ENCODE assay signal across 12 mouse cellular contexts in the genomic region with DNA sequence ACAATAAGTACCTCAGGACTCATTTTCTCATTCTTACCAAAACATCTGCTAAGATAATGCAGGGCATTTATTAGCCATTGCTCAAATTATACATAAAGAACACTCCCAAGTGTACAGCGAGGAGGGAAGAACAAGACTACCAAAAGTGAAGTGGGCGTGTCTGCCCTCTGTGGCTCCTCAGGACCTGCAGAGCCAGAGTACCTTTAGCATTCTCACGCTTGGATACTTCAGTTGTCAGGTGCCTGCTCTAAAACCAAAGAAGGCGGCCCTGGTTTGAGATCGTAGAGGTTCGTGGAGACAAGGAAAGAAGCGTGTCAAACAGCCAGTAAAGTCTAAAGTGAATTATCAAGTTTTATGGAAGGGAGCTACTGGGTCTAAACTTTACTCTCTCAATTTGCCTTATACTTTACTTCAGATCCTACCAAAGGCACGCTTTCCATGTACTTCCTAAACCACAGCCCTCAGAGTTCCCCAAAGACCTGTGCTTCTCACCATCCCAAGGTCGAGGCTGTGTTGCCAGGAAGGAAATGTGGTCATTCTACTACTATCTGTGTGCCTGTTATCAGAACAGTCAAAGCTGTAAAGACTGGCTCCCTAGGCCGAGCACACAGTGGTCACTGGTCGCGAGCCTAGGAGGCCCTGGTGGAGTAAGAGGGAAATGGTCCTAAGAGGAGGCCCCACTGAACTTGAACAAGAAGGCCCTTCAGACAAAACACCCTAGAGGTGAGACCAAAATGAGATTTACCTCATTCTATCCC. TPM values are rescaled to one million over a fixed set of nuclear protein-coding genes. Genes with fewer than 3 reads are reported as not detected.
DNase-seq lines count a peak whose midpoint lies in the region; ATAC-seq and TF ChIP-seq lines count a peak whose summit lies in the region.
"Had no signal": no experiment of that assay in that cellular context is flagged by ENCODE, and none has a peak within 500 bp of the region (broad histone marks: within the 10 kb centered on the region; RNA-seq: fewer than 3 reads in every experiment).

No protein-coding gene starts in this region.

- intact Hi-C loops in heart, postnatal 36 days (cut with DNase I), result loop anchor here (5.0 kb wide), 1 partner anchor 36 kb away; no protein-coding TSS in a partner anchor

- no peaks in the 10 kb centered on the region for H3K9me3 ChIP-seq in lung, embryonic 15.5 days
- H3K9me3 ChIP-seq in limb, embryonic 15.5 days, result no peaks in the 10 kb centered on the region
- H3K9me3 ChIP-seq in stomach, embryonic 15.5 days, result no peaks in the 10 kb centered on the region
- H3K9me3 ChIP-seq in midbrain, embryonic 10.5 days (replicated peaks), result no peaks in the 10 kb centered on the region
- H3K9me3 ChIP-seq: hindbrain, embryonic 10.5 days had no signal

- no peak overlapping the region for H3K4me2 ChIP-seq in lung, embryonic 15.5 days
- H3K4me2 ChIP-seq in limb, embryonic 15.5 days, result no peak overlapping the region
- no peak overlapping the region for H3K4me2 ChIP-seq in stomach, embryonic 15.5 days

- no peak overlapping the region for H3K4me3 ChIP-seq in lung, embryonic 15.5 days
- no peak overlapping the region for H3K4me3 ChIP-seq in lung, adult 2 months (replicated peaks; ENCODE audit: extremely low read depth, low read depth, low read length)
- H3K4me3 ChIP-seq in limb, embryonic 15.5 days, result no peak overlapping the region
- no peak overlapping the region for H3K4me3 ChIP-seq in stomach, embryonic 15.5 days (replicated peaks)
- no peak overlapping the region for H3K4me3 ChIP-seq in midbrain, embryonic 10.5 days
- H3K4me3 ChIP-seq: hindbrain, embryonic 10.5 days had no signal

- H3K27me3 ChIP-seq in lung, embryonic 15.5 days, result no peaks in the 10 kb centered on the region
- no peaks in the 10 kb centered on the region for H3K27me3 ChIP-seq in limb, embryonic 15.5 days
- no peaks in the 10 kb centered on the region for H3K27me3 ChIP-seq in stomach, embryonic 15.5 days (replicated peaks)
- no peaks in the 10 kb centered on the region for H3K27me3 ChIP-seq in midbrain, embryonic 10.5 days (ENCODE audit: low read depth, poor library complexity, severe bottlenecking)

- peak overlapping the region; percentile 20 for H3K27ac ChIP-seq in lung, embryonic 15.5 days
- peak overlapping the region; percentile 19; the same call in 1 of the 2 replicates for H3K27ac ChIP-seq in limb, embryonic 15.5 days
- peak overlapping the region; percentile 79 for H3K27ac ChIP-seq in stomach, embryonic 15.5 days
- no peak overlapping the region for H3K27ac ChIP-seq in midbrain, embryonic 10.5 days (replicated peaks)
- H3K27ac ChIP-seq: hindbrain, embryonic 10.5 days had no signal

- WGBS in lung, embryonic 15.5 days, result 63% methylated on average over 12 of the region's 12 CpGs
- WGBS in lung, adult 2 months, result 62% methylated on average over 12 of the region's 12 CpGs
- WGBS in limb, embryonic 15.5 days, result 71% methylated on average over 12 of the region's 12 CpGs
- 70% methylated on average over 12 of the region's 12 CpGs for WGBS in stomach, embryonic 15.5 days
- 85% methylated on average over 12 of the region's 12 CpGs for WGBS in midbrain, embryonic 10.5 days

- ATAC-seq in lung, embryonic 15.5 days (ENCODE audit: borderline replicate concordance, extremely low read depth, low FRiP score, low TSS enrichment), result 0 out of 2 replicates have a peak, but pooled peaks have one; percentile 7
- ATAC-seq in limb, embryonic 15.5 days (ENCODE audit: insufficient number of reproducible peaks, low FRiP score, low TSS enrichment, low read depth), result no peak
- ATAC-seq in stomach, embryonic 15.5 days (ENCODE audit: insufficient read depth, low FRiP score, low read depth), result peak; percentile 51; the same call in 1 of the 2 replicates
- ATAC-seq: forebrain, postnatal 0 days had no signal

- H3K9ac ChIP-seq in lung, embryonic 15.5 days, result no peak overlapping the region
- H3K9ac ChIP-seq in limb, embryonic 15.5 days, result no peak overlapping the region
- no peak overlapping the region for H3K9ac ChIP-seq in stomach, embryonic 15.5 days
- H3K9ac ChIP-seq: forebrain, postnatal 0 days had no signal

- H3K36me3 ChIP-seq in lung, embryonic 15.5 days, result no peaks in the 10 kb centered on the region
- no peaks in the 10 kb centered on the region for H3K36me3 ChIP-seq in limb, embryonic 15.5 days
- H3K36me3 ChIP-seq in stomach, embryonic 15.5 days, result no peaks in the 10 kb centered on the region
- H3K36me3 ChIP-seq in midbrain, embryonic 10.5 days, result no peaks in the 10 kb centered on the region
- H3K36me3 ChIP-seq: hindbrain, embryonic 10.5 days had no signal

- peaks cover 40% of the 10 kb centered on the region for H3K4me1 ChIP-seq in lung, embryonic 15.5 days
- H3K4me1 ChIP-seq in lung, adult 2 months (ENCODE audit: control insufficient read depth, insufficient read depth, low read length), result 0 out of 2 replicates have a peak, but pooled peaks cover 2% of the 10 kb centered on the region
- peaks cover 32% of the 10 kb centered on the region for H3K4me1 ChIP-seq in limb, embryonic 15.5 days
- peaks cover 24% of the 10 kb centered on the region for H3K4me1 ChIP-seq in stomach, embryonic 15.5 days
- H3K4me1 ChIP-seq in midbrain, embryonic 10.5 days, result peaks cover 15% of the 10 kb centered on the region

- no peak for TF ChIP-seq CTCF in lung, adult 2 months (IDR thresholded peaks at IDR 0.05; ENCODE audit: insufficient read depth, low read length)

- peak; percentile 92 for DNase-seq in heart, adult 11 months
- DNase-seq in heart, postnatal 36 days, result no peak
- no peak for DNase-seq in lung, adult 2 months
- no peak for DNase-seq in retina, postnatal 1 day
- no peak for DNase-seq in midbrain, embryonic 10.5 days (ENCODE audit: low spot score)
- DNase-seq: cerebellum, adult 11-12 months; forebrain, postnatal 0 days; thymus, postnatal 36 days had no signal

- no peak for TF ChIP-seq POLR2A in lung, adult 2 months (IDR thresholded peaks at IDR 0.05; ENCODE audit: borderline replicate concordance, extremely low read depth, low read depth, low read length)

RNA-seq across cellular contexts. Expression of a gene that starts 39.4 kb away (rescaled TPM):
- total RNA-seq in heart, postnatal 36 days (2021), result 10 to 100 TPM; 56.4 to 61.9 TPM
- polyA plus RNA-seq in lung, embryonic 15.5 days (2015; fragmentation: Nextera tagmentation; extraction: Ambion mirVana), result 23.0 and 23.8 TPM in 2 replicates
- polyA plus RNA-seq in lung, adult 2 months (2012; rRNA removed), result 9.8 and 11.2 TPM in 2 replicates
- 28.1 and 33.8 TPM in 2 replicates for polyA plus RNA-seq in limb, embryonic 15.5 days (2015; fragmentation: Nextera tagmentation; extraction: Ambion mirVana)
- polyA plus RNA-seq in stomach, embryonic 15.5 days (2015; fragmentation: Nextera tagmentation; extraction: Ambion mirVana), result 29.4 and 29.8 TPM in 2 replicates
- polyA plus RNA-seq in midbrain, embryonic 10.5 days (2016; fragmentation: Nextera tagmentation; extraction: Ambion mirVana), result 13.9 and 16.5 TPM in 2 replicates
